Mouse (Mus musculus): ENCODE results near the gene Casp9. TPM values are rescaled to one million over a fixed set of nuclear protein-coding genes. Genes with fewer than 3 reads are reported as not detected.

Gene Casp9
- polyA plus RNA-seq, 1 experiment from 2014 or later = 20.2 TPM

- Histone ChIP-seq H3K4me1 (replicated peaks) (no peaks in the 10 kb centered on the region), H3K4me3 (no peak overlapping the region), H3K36me3 (no peaks in the 10 kb centered on the region), H3K4me2 (no peak overlapping the region), H3K27me3 (no peaks in the 10 kb centered on the region), H3K9ac (no peak overlapping the region), H3K9me3 (no peaks in the 10 kb centered on the region), H3K27ac (no peak overlapping the region)
- ATAC-seq (ENCODE audit: low FRiP score) = no peak
- 90% methylated on average over 2 of the region's 2 CpGs for WGBS
These were observed 34.0 kb downstream of the Casp9 start for GRCm38 (mm10) chr4:141827401-141827800.

- Histone ChIP-seq H3K4me2 (no peak overlapping the region), H3K4me3 (no peak overlapping the region), H3K9ac (no peak overlapping the region), H3K9me3 (no peaks in the 10 kb centered on the region), H3K27me3 (no peaks in the 10 kb centered on the region), H3K4me1 (replicated peaks) (no peaks in the 10 kb centered on the region), H3K27ac (no peak overlapping the region), H3K36me3 (no peaks in the 10 kb centered on the region)
- ATAC-seq (ENCODE audit: low FRiP score) = no peak
- 84% methylated on average over 4 of the region's 4 CpGs for WGBS
These were observed 34.8 kb downstream of the Casp9 start for GRCm38 (mm10) chr4:141828177-141828576.

GRCm38 (mm10) chr4:141830381-141830780 is 37.0 kb downstream of the Casp9 start:
- no peak overlapping the region for H3K4me3 ChIP-seq
- no peak overlapping the region for H3K4me2 ChIP-seq
- H3K9ac ChIP-seq = no peak overlapping the region
- H3K36me3 ChIP-seq = no peaks in the 10 kb centered on the region
- WGBS = 59% methylated on average over 11 of the region's 11 CpGs
- no peaks in the 10 kb centered on the region for H3K27me3 ChIP-seq
- no peaks in the 10 kb centered on the region for H3K4me1 ChIP-seq (replicated peaks)
- ATAC-seq (ENCODE audit: low FRiP score) = no peak
- H3K27ac ChIP-seq = no peak overlapping the region
- H3K9me3 ChIP-seq = no peaks in the 10 kb centered on the region

- Histone ChIP-seq H3K4me2 (no peak overlapping the region), H3K27ac (no peak overlapping the region), H3K4me3 (no peak overlapping the region), H3K4me1 (replicated peaks) (no peaks in the 10 kb centered on the region), H3K36me3 (no peaks in the 10 kb centered on the region), H3K27me3 (no peaks in the 10 kb centered on the region), H3K9ac (no peak overlapping the region), H3K9me3 (no peaks in the 10 kb centered on the region)
- WGBS = 84% methylated on average over 7 of the region's 7 CpGs
- ATAC-seq (ENCODE audit: low FRiP score) = no peak
These were observed 37.9 kb downstream of the Casp9 start for GRCm38 (mm10) chr4:141831361-141831760.

- no peaks in the 10 kb centered on the region for H3K36me3 ChIP-seq
- no peaks in the 10 kb centered on the region for H3K4me1 ChIP-seq (replicated peaks)
- WGBS = 55% methylated on average over 1 of the region's 1 CpGs
- no peaks in the 10 kb centered on the region for H3K9me3 ChIP-seq
- ATAC-seq (ENCODE audit: low FRiP score) = no peak
- H3K4me3 ChIP-seq = no peak overlapping the region
- no peak overlapping the region for H3K27ac ChIP-seq
- H3K9ac ChIP-seq = no peak overlapping the region
- no peaks in the 10 kb centered on the region for H3K27me3 ChIP-seq
- H3K4me2 ChIP-seq = no peak overlapping the region
These were observed 40.5 kb downstream of the Casp9 start for GRCm38 (mm10) chr4:141833911-141834310.

GRCm38 (mm10) chr4:141834536-141835095 is 41.2 kb downstream of the Casp9 start:
- no peak for ATAC-seq (ENCODE audit: low FRiP score)
- H3K4me1 ChIP-seq (replicated peaks) = no peaks in the 10 kb centered on the region
- WGBS = 82% methylated on average over 5 of the region's 5 CpGs

GRCm38 (mm10) chr4:141845999-141846398 is 52.6 kb downstream of the Casp9 start, which contains the start of gene Ctrc:
Gene Ctrc (minus strand): TSS chr4:141846359.
- H3K36me3 ChIP-seq = no peaks in the 10 kb centered on the region

More at GRCm38 (mm10) chr4:141834536-141835095, 41.2 kb downstream of the Casp9 start:
- Histone ChIP-seq H3K27ac (no peak overlapping the region), H3K4me3 (no peak overlapping the region), H3K9me3 (no peaks in the 10 kb centered on the region), H3K36me3 (no peaks in the 10 kb centered on the region), H3K9ac (no peak overlapping the region), H3K4me2 (no peak overlapping the region), H3K27me3 (no peaks in the 10 kb centered on the region)

GRCm38 (mm10) chr4:141853437-141853836 is 60.0 kb downstream of the Casp9 start:
- H3K4me1 ChIP-seq (replicated peaks) = 0 out of 2 replicates have a peak, but pooled peaks cover 4% of the 10 kb centered on the region
- H3K27me3 ChIP-seq = no peaks in the 10 kb centered on the region
- no peaks in the 10 kb centered on the region for H3K9me3 ChIP-seq
- H3K9ac ChIP-seq = no peak overlapping the region
- WGBS = 81% methylated on average over 9 of the region's 9 CpGs
- H3K4me3 ChIP-seq = no peak overlapping the region
- 0 out of 2 replicates have a peak, but pooled peaks cover under 1% of the 10 kb centered on the region for H3K36me3 ChIP-seq
- H3K4me2 ChIP-seq = no peak overlapping the region
- ATAC-seq (ENCODE audit: low FRiP score) = no peak
- no peak overlapping the region for H3K27ac ChIP-seq

More at GRCm38 (mm10) chr4:141845999-141846398, 52.6 kb downstream of the Casp9 start, which contains the start of gene Ctrc:
- no peak for ATAC-seq (ENCODE audit: low FRiP score)
- H3K9me3 ChIP-seq = no peaks in the 10 kb centered on the region
- 83% methylated on average over 6 of the region's 6 CpGs for WGBS
- no peaks in the 10 kb centered on the region for H3K4me1 ChIP-seq (replicated peaks)
- H3K9ac ChIP-seq = no peak within 1 kb of the TSS
- H3K4me2 ChIP-seq = no peak within 1 kb of the TSS
- no peak within 1 kb of the TSS for H3K27ac ChIP-seq
- no peaks in the 10 kb centered on the region for H3K27me3 ChIP-seq
- H3K4me3 ChIP-seq = no peak within 1 kb of the TSS

- 21% methylated on average over 10 of the region's 10 CpGs for WGBS
- Histone ChIP-seq H3K4me2 (no peak overlapping the region), H3K36me3 (peaks cover 38% of the 10 kb centered on the region), H3K27me3 (no peaks in the 10 kb centered on the region), H3K27ac (no peak overlapping the region), H3K9ac (no peak overlapping the region), H3K4me3 (no peak overlapping the region), H3K9me3 (no peaks in the 10 kb centered on the region), H3K4me1 (replicated peaks) (0 out of 2 replicates have a peak, but pooled peaks cover 4% of the 10 kb centered on the region)
- peak; percentile 71 for ATAC-seq (ENCODE audit: low FRiP score)
These were observed 64.1 kb downstream of the Casp9 start for GRCm38 (mm10) chr4:141857422-141857930.

- Histone ChIP-seq H3K27me3 (no peaks in the 10 kb centered on the region), H3K36me3 (peaks cover 38% of the 10 kb centered on the region), H3K9me3 (no peaks in the 10 kb centered on the region), H3K4me3 (no peak overlapping the region), H3K9ac (no peak overlapping the region), H3K4me1 (replicated peaks) (0 out of 2 replicates have a peak, but pooled peaks cover 4% of the 10 kb centered on the region), H3K4me2 (no peak overlapping the region), H3K27ac (no peak overlapping the region)
- no peak for ATAC-seq (ENCODE audit: low FRiP score)
- 91% methylated on average over 20 of the region's 20 CpGs for WGBS
These were observed 65.1 kb downstream of the Casp9 start for GRCm38 (mm10) chr4:141858501-141858900.

GRCm38 (mm10) chr4:141859351-141859750 is 65.9 kb downstream of the Casp9 start:
- Histone ChIP-seq H3K9me3 (no peaks in the 10 kb centered on the region), H3K27me3 (no peaks in the 10 kb centered on the region), H3K4me3 (no peak overlapping the region), H3K27ac (no peak overlapping the region), H3K4me1 (replicated peaks) (peaks cover 8% of the 10 kb centered on the region; the same call in 1 of the 2 replicates), H3K9ac (no peak overlapping the region), H3K36me3 (peaks cover 41% of the 10 kb centered on the region), H3K4me2 (no peak overlapping the region)
- no peak for ATAC-seq (ENCODE audit: low FRiP score)
- WGBS = 92% methylated on average over 14 of the region's 14 CpGs

GRCm38 (mm10) chr4:141860246-141860841 is 66.9 kb downstream of the Casp9 start:
- Histone ChIP-seq H3K27me3 (no peaks in the 10 kb centered on the region), H3K4me3 (no peak overlapping the region), H3K9ac (no peak overlapping the region), H3K36me3 (peaks cover 44% of the 10 kb centered on the region), H3K4me1 (replicated peaks) (peaks cover 8% of the 10 kb centered on the region; the same call in 1 of the 2 replicates), H3K9me3 (no peaks in the 10 kb centered on the region), H3K27ac (no peak overlapping the region), H3K4me2 (no peak overlapping the region)
- no peak for ATAC-seq (ENCODE audit: low FRiP score)
- WGBS = 64% methylated on average over 18 of the region's 19 CpGs

Data from hindbrain, embryonic 13.5 days (tissue).